Mouse (Mus musculus): ENCODE results near the gene Cdc25a. TPM values are rescaled to one million over a fixed set of nuclear protein-coding genes. Genes with fewer than 3 reads are reported as not detected.

Cdc25a gene
- total RNA-seq, 2 experiments from 2014 or later, result 4.3 to 5.6 TPM

DNA sequence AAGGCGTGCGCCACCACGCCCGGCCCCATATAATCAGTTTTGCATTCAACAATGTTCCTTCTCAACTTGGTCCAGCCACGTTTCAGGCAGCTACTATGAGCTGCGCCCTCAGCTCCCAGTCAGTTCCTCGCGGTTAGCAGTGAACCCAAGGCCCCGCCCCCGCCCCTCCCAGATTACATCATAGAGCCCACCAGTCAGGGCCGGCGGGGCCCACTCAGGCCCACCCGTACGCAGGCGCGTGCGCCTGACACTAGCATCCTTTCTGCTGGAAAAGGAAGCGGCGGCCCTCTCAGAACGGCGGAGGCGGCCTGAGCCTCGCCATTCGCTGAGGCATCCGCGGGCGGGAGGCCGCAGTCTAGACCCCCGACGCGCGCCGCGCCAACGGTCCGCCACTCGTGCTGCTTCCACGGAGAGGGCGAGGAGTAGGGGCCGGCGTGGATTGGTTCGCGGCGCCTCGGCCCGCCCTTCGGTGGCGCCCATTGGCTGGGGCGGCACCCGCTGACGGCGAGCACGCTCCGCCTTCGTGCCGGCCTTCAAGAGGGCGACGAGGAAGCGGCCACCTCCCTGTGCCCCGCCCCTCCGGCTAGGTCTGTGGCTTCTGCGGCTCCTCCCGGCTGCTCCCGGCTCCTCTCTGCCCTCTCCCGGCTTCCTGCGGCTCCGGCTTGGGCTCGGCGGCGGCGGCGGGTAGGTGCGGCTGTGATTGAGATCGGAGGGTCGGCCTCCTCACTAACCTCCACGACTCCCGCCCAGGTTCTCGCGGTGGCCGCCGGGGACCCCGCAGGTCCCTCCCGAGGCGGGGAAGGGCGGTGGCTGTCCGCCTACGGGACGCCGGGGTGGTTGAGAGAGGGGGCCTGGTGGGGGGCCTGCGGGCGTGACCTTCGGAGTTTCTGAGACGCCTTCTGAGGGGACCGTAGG, 56.1 kb downstream of the Cdc25a start, which contains the start of gene Map4:
Gene Map4, plus strand, starts transcription at position 204 of the 915 bp plus-strand sequence.
- peak; percentile 84 to 96 for DNase-seq (ENCODE audit: extremely low spot score in 1 of 2, low spot score in 1 of 2)

DNA sequence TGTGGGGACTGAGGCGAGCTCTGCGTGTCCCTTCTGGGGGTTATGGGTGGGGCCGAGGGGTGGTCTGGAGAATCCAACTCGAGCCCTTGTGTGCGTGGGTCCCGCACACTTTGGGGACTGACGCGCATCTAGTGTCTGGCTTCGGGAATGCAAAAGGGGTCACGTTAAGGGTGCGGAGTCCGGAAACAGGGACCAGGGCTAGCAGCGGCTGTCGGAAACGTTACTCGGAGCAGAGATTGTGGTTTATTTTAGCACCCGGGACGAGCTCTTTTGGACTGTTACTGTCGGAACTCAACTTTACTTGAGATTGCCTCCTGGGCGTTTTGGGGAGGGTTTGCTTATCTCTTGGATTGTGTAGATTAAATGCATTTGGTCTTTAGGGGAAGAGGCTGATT, 57.0 kb downstream of the Cdc25a start:
- DNase-seq (ENCODE audit: extremely low spot score in 1 of 2, low spot score in 1 of 2), result no peak

DNA sequence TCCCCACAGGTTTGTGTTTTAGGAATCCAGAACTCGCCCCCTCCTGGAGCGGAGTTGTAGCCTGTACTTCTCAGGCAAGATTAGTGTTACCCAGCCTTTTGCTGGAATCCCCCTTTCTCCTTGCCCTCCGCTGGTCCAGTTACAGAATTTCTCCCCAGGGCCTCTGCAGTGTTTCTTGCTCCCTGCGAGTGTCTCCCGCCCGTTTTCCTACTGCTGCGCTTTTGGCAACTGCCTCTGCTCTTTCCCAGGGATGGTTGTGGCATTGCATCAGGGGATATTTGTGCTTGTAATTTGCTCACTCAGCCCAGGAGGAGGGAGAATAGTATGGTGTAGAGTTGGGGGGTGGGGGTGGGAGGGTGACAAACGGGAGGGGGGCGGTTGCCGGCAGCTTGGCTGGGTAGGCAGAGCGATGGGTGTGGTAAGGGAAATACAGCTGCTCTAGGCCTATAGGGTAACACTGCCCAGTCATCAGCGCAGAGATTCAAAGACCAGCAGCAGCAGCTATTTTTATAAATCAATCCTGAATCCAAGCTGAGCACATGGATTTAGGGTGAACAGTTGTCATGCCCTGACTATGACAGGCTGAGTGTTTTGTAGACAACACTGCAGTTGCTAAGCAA, 57.5 kb downstream of the Cdc25a start:
- peak; percentile 14 to 26 for DNase-seq (ENCODE audit: extremely low spot score in 1 of 2, low spot score in 1 of 2)

DNA sequence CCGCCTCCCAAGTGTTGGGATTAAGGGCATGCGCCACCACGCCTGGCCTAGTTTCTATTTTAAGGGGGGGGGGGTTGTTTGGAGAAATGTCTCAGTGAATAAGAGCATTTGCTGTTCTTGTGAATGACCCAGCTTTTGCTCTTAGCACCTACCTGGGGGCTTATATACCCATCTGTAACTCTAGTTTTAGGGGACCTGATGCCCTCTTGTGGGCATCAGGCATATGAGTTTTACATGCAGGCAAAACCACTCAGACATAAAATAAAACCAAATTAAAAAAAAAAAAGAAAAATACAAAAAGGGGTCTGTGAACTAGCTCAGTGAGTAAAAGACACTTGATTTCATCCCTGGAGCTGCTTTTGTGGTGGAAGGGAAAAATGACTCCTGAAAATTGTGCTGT, 64.0 kb downstream of the Cdc25a start:
- no peak for DNase-seq (ENCODE audit: extremely low spot score in 1 of 2, low spot score in 1 of 2)

DNA sequence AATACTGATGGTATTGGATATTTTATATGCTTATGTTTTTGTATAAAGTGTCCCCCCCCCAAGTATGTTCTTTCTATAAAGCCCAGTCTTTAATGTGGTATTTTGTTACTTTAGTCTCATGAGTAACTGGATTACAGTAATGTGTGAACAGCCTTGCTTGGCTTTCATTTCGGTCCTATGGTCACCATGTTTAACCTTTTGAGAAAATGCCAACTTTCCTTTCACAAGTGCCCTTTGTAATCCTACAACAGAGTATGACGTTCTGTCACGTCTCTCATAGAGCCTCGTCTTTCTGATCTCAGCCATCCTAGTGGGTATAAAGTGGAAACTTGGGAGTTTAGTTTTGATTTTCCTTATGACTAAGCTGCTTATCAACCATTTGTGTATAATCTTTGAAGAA, 67.4 kb downstream of the Cdc25a start:
- no peak for DNase-seq (ENCODE audit: extremely low spot score in 1 of 2, low spot score in 1 of 2)

Small RNA genes within 50 kb of the gene (microRNA-seq; reads per million reads assigned to microRNA genes)
- 0 reads per million in 2 experiments for gene Mir7089

Other genes with a start within 250 kb of the Cdc25a start
- gene Fbxw24, start 249.5 kb upstream of the Cdc25a start, total RNA-seq (2021), result not detected
- not detected for gene Fbxw25, start 210.9 kb upstream of the Cdc25a start, total RNA-seq (2021)
- gene Fbxw18, start 172.9 kb upstream of the Cdc25a start, total RNA-seq (2021), result not detected
- gene Fbxw26, start 129.5 kb upstream of the Cdc25a start, total RNA-seq (2021), result not detected
- not detected for gene Fbxw27, start 84.9 kb upstream of the Cdc25a start, total RNA-seq (2021)
- gene Spink8, start 63.3 kb upstream of the Cdc25a start, total RNA-seq (2021), result 10 to 100 TPM; 65.0 to 68.7 TPM
- 1 to 10 TPM; 8.7 to 9.1 TPM for gene Nme6, start 42.8 kb upstream of the Cdc25a start, total RNA-seq (2021)
- not detected for gene Camp, start 26.0 kb upstream of the Cdc25a start, total RNA-seq (2021)
- gene Map4, start 55.9 kb downstream of the Cdc25a start, total RNA-seq (2021), result 100 to 1,000 TPM; 580 to 618 TPM
- 10 to 100 TPM; 54.6 to 65.9 TPM for gene Smarcc1, start 242.1 kb downstream of the Cdc25a start, total RNA-seq (2021)
- gene Dhx30, start 242.3 kb downstream of the Cdc25a start, total RNA-seq (2021), result 100 to 1,000 TPM; 161 to 170 TPM